Mouse (Mus musculus): ENCODE data around the gene Sprr2d.

Gene Sprr2d

GRCm38 (mm10) chr3:92338840-92339239, at the start of gene Sprr2d:
Gene Sprr2d (plus strand): TSS chr3:92339140.
- no peak for DNase-seq (ENCODE audit: low read depth, low spot score)

GRCm38 (mm10) chr3:92307406-92307805, 31.5 kb upstream of the Sprr2d start:
- DNase-seq (ENCODE audit: low read depth, low spot score) = no peak

- DNase-seq (ENCODE audit: low read depth, low spot score) = no peak
Observed at GRCm38 (mm10) chr3:92316320-92316719, 22.6 kb upstream of the Sprr2d start, which contains the start of gene Sprr2b. Gene Sprr2b (plus strand): TSS chr3:92316620.

GRCm38 (mm10) chr3:92317384-92317783, 21.6 kb upstream of the Sprr2d start:
- no peak for DNase-seq (ENCODE audit: low read depth, low spot score)

- DNase-seq (ENCODE audit: low read depth, low spot score) = no peak
Observed at GRCm38 (mm10) chr3:92336278-92336677, 2.7 kb upstream of the Sprr2d start.

GRCm38 (mm10) chr3:92351843-92352242, 12.9 kb downstream of the Sprr2d start, which contains the start of gene Sprr2e:
Gene Sprr2e (plus strand): TSS chr3:92352143.
- no peak for DNase-seq (ENCODE audit: low read depth, low spot score)

GRCm38 (mm10) chr3:92361619-92362018, 22.7 kb downstream of the Sprr2d start:
- no peak for DNase-seq (ENCODE audit: low read depth, low spot score)

- DNase-seq (ENCODE audit: low read depth, low spot score) = no peak
Observed at GRCm38 (mm10) chr3:92364887-92365286, 25.9 kb downstream of the Sprr2d start, which contains the start of gene Sprr2f. Gene Sprr2f (plus strand): TSS chr3:92365187.

GRCm38 (mm10) chr3:92373613-92374012, 34.7 kb downstream of the Sprr2d start:
- no peak for DNase-seq (ENCODE audit: low read depth, low spot score)

- DNase-seq (ENCODE audit: low read depth, low spot score) = no peak
Observed at GRCm38 (mm10) chr3:92385385-92385784, 46.4 kb downstream of the Sprr2d start, which contains the start of gene Sprr2h. Gene Sprr2h (plus strand): TSS chr3:92385685.
